Mouse (Mus musculus): ENCODE measurements at regions not wholly inside any gene's neighbourhood (a gene's known extent, or its start where the extent isn't known, plus 50 kb on each side); places are given as distances from the start of the nearest gene placed in this dataset.

DNA sequence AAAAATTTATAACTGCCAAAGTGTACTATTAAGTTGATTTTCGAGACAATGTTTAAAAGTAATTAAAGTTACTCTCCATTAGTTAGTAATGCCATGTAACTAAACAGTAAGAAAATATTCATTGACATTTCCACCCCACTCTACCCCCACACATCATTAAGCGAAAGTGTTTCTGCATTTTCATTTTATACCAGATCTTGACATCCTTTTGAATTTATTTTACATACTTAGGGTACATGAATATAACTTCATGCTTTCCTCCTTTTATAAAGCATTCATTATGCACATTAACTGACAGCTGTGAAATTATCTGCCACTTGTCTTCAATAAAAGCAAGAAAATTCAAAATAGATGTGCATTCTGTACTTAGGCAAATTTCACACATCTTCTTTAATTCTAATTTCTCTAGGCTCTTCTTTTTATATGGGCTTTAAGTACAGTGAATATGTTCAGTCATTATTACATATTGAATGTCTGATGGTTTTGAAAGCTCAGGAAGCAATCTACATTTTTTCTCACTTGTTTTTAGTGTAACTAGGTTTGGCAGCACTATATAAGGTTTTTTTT, 526.5 kb downstream of the Epha5 start:
- Histone ChIP-seq H3K27me3 (ENCODE audit: control insufficient read depth, insufficient read depth, low read length) (no peaks in the 10 kb centered on the region), H3K4me3 (ENCODE audit: control insufficient read depth, low read depth, low read length) (no peak overlapping the region), H3K27ac (ENCODE audit: control insufficient read depth, insufficient read depth, low read depth, low read length) (no peak overlapping the region), H3K36me3 (ENCODE audit: control insufficient read depth, insufficient read depth, low read length) (no peaks in the 10 kb centered on the region), H3K4me1 (ENCODE audit: control insufficient read depth, insufficient read depth, low read length) (no peaks in the 10 kb centered on the region)
- TF ChIP-seq CTCF (IDR thresholded peaks at IDR 0.05; ENCODE audit: control insufficient read depth, insufficient read depth, insufficient replicate concordance, low read depth, low read length) = no peak
- TF ChIP-seq POLR2A (IDR thresholded peaks at IDR 0.05; ENCODE audit: control insufficient read depth, low read depth, low read length) = no peak

DNA sequence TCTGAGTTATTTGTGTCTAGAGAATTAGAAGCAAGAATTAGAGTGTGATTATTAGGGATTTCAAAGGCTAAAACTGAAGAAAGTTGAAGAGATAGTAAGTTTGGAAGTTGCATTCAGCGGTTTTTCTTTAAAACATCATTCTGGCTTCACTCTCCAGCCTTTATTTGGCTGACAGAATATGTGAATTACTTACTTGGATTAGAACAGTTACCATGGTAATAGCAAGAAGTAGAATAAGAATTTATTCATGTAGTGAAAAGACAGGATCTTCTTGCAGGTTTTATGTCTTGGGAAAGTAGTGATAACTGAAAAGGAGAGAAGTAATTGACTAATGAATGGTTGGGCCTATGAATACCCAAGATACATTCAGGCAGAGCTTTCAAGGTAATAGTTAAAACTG, 517.1 kb upstream of the Tecrl start:
- Histone ChIP-seq H3K27ac (ENCODE audit: control insufficient read depth, insufficient read depth, low read depth, low read length) (no peak overlapping the region), H3K4me1 (ENCODE audit: control insufficient read depth, insufficient read depth, low read length) (no peaks in the 10 kb centered on the region), H3K36me3 (ENCODE audit: control insufficient read depth, insufficient read depth, low read length) (no peaks in the 10 kb centered on the region), H3K4me3 (ENCODE audit: control insufficient read depth, low read depth, low read length) (no peak overlapping the region), H3K27me3 (ENCODE audit: control insufficient read depth, insufficient read depth, low read length) (no peaks in the 10 kb centered on the region)
- no peak for TF ChIP-seq CTCF (IDR thresholded peaks at IDR 0.05; ENCODE audit: control insufficient read depth, insufficient read depth, insufficient replicate concordance, low read depth, low read length)
- no peak for TF ChIP-seq POLR2A (IDR thresholded peaks at IDR 0.05; ENCODE audit: control insufficient read depth, low read depth, low read length)

DNA sequence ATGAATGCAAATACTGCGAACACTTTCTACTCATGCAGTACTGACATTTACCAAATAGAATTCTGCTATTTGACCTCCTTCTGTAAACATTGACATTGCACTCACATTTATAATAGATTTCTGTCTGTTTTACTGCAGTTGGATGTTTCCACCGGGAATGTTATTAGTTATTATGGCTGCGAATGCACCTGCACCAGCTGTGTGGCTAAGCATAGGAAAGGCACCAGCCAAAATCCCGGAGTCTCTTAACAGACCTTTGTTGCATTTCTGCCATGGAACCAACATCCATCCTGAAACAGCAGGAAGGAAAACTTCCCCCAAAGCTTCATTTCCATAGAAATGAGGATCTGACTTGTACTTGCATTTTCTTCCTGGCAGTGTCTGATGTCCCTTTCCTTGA, 513.4 kb upstream of the Tecrl start:
- Histone ChIP-seq H3K4me3 (ENCODE audit: control insufficient read depth, low read depth, low read length) (no peak overlapping the region), H3K4me1 (ENCODE audit: control insufficient read depth, insufficient read depth, low read length) (no peaks in the 10 kb centered on the region), H3K27me3 (ENCODE audit: control insufficient read depth, insufficient read depth, low read length) (no peaks in the 10 kb centered on the region), H3K36me3 (ENCODE audit: control insufficient read depth, insufficient read depth, low read length) (no peaks in the 10 kb centered on the region), H3K27ac (ENCODE audit: control insufficient read depth, insufficient read depth, low read depth, low read length) (no peak overlapping the region)
- no peak for TF ChIP-seq POLR2A (IDR thresholded peaks at IDR 0.05; ENCODE audit: control insufficient read depth, low read depth, low read length)
- no peak for TF ChIP-seq CTCF (IDR thresholded peaks at IDR 0.05; ENCODE audit: control insufficient read depth, insufficient read depth, insufficient replicate concordance, low read depth, low read length)

DNA sequence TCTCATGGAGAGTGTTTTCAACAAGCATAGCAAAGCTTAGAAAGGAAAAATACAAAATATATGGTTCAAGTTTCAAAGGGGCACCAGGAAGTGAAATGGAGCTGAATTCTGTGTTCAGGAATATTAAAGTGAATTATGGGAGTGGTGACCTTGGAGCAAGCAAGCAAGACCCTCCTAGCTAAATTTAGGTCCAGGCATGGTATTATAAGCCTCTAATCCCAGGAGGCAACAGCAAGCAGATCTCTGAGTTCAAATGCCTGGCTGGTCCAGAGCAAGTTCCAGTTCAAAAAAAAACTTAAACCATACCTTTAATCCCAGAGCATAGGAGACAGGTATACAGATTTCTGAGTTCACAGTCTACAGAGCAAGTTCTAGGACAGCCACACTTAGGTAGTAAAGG, 506.7 kb upstream of the Tecrl start:
- H3K4me1 ChIP-seq (ENCODE audit: control insufficient read depth, insufficient read depth, low read length) = peaks cover 2% of the 10 kb centered on the region; the same call in 1 of the 2 replicates
- no peak overlapping the region for H3K27ac ChIP-seq (ENCODE audit: control insufficient read depth, insufficient read depth, low read depth, low read length)
- no peaks in the 10 kb centered on the region for H3K27me3 ChIP-seq (ENCODE audit: control insufficient read depth, insufficient read depth, low read length)
- no peaks in the 10 kb centered on the region for H3K36me3 ChIP-seq (ENCODE audit: control insufficient read depth, insufficient read depth, low read length)
- TF ChIP-seq CTCF (IDR thresholded peaks at IDR 0.05; ENCODE audit: control insufficient read depth, insufficient read depth, insufficient replicate concordance, low read depth, low read length) = no peak
- TF ChIP-seq POLR2A (IDR thresholded peaks at IDR 0.05; ENCODE audit: control insufficient read depth, low read depth, low read length) = no peak
- no peak overlapping the region for H3K4me3 ChIP-seq (ENCODE audit: control insufficient read depth, low read depth, low read length)

DNA sequence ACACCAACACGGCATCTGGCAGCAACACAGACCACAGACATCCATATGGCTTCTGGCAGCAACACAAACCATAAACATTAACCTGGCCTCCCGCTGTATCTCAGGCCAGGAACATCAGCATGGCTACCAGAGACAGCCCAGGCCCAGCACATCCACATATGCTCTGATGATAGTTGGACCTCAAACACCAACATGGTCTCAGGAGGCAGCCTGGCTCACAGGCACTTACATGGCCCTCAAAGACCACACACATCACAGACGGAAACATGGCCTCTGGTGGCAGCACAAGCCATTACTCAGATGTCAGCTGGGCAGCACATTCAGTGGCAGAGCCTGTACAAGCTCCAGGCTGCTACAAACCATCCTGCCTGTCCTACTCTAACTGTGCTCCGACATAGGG, 497.0 kb upstream of the Tecrl start:
- TF ChIP-seq CTCF (IDR thresholded peaks at IDR 0.05; ENCODE audit: control insufficient read depth, insufficient read depth, insufficient replicate concordance, low read depth, low read length) (no peak), POLR2A (IDR thresholded peaks at IDR 0.05; ENCODE audit: control insufficient read depth, low read depth, low read length) (no peak)
- no peaks in the 10 kb centered on the region for H3K36me3 ChIP-seq (ENCODE audit: control insufficient read depth, insufficient read depth, low read length)
- H3K27me3 ChIP-seq (ENCODE audit: control insufficient read depth, insufficient read depth, low read length) = no peaks in the 10 kb centered on the region
- no peak overlapping the region for H3K4me3 ChIP-seq (ENCODE audit: control insufficient read depth, low read depth, low read length)
- no peaks in the 10 kb centered on the region for H3K4me1 ChIP-seq (ENCODE audit: control insufficient read depth, insufficient read depth, low read length)
- H3K27ac ChIP-seq (ENCODE audit: control insufficient read depth, insufficient read depth, low read depth, low read length) = no peak overlapping the region

DNA sequence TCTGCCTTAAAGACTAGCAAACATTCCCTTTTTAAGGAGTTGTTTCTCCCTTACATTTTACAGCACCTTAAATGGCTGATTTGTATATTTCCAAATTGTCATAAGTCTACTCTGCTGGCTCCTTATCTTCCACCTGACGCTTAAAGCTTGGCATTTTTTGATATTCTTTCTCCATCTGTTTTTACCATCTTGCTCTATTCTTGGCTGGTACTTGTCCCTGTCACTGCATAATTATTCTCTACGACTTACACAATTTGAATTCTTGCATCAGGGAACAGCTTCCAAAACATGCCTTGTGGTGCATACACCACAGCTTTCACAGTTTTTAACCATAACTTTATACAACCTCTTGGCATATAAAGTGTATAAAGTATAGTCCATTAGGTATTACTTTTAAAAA, 471.6 kb upstream of the Tecrl start:
- H3K36me3 ChIP-seq (ENCODE audit: control insufficient read depth, insufficient read depth, low read length) = no peaks in the 10 kb centered on the region
- no peak overlapping the region for H3K4me3 ChIP-seq (ENCODE audit: control insufficient read depth, low read depth, low read length)
- no peaks in the 10 kb centered on the region for H3K4me1 ChIP-seq (ENCODE audit: control insufficient read depth, insufficient read depth, low read length)
- no peaks in the 10 kb centered on the region for H3K27me3 ChIP-seq (ENCODE audit: control insufficient read depth, insufficient read depth, low read length)
- H3K27ac ChIP-seq (ENCODE audit: control insufficient read depth, insufficient read depth, low read depth, low read length) = no peak overlapping the region
- TF ChIP-seq CTCF (IDR thresholded peaks at IDR 0.05; ENCODE audit: control insufficient read depth, insufficient read depth, insufficient replicate concordance, low read depth, low read length) (no peak), POLR2A (IDR thresholded peaks at IDR 0.05; ENCODE audit: control insufficient read depth, low read depth, low read length) (no peak)

DNA sequence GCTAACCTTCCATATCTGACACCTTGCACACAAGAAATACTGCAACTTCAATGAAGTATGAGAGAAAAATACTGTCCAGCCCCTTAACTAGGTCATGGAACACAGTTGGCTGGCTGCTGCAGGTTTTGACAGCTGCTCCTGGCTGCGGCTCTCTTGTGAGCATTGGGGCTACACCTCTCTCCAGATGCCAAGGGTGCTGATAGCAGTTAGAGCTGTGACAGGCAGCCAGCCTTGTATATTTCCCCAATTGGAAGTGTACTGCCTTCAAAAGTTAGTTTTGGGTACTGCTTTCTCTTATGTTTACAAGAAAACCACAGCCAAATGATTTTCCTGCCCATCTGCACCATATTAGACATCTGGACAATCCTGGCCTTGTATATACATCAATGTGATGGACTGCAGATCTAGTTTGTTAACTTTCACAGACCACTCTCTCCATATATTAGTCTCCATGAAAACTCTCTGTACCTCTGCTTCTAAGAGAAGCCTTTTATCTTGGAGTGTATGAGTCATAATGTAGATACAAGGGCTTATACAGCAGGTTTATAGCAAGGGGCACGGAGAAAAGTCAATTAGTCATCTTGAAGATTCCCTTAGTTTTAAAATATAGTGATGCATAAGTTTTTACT, 470.0 kb upstream of the Tecrl start:
- H3K27me3 ChIP-seq (ENCODE audit: control insufficient read depth, insufficient read depth, low read length) = no peaks in the 10 kb centered on the region
- no peaks in the 10 kb centered on the region for H3K4me1 ChIP-seq (ENCODE audit: control insufficient read depth, insufficient read depth, low read length)
- no peak overlapping the region for H3K27ac ChIP-seq (ENCODE audit: control insufficient read depth, insufficient read depth, low read depth, low read length)
- H3K4me3 ChIP-seq (ENCODE audit: control insufficient read depth, low read depth, low read length) = no peak overlapping the region
- H3K36me3 ChIP-seq (ENCODE audit: control insufficient read depth, insufficient read depth, low read length) = no peaks in the 10 kb centered on the region
- no peak for TF ChIP-seq POLR2A (IDR thresholded peaks at IDR 0.05; ENCODE audit: control insufficient read depth, low read depth, low read length)
- TF ChIP-seq CTCF (IDR thresholded peaks at IDR 0.05; ENCODE audit: control insufficient read depth, insufficient read depth, insufficient replicate concordance, low read depth, low read length) = no peak

All from testis, adult 2 months (tissue).